Mouse (Mus musculus) forebrain, embryonic 11.5 days (tissue): ENCODE measurements around the gene Tcp10c. TPM values are rescaled to one million over a fixed set of nuclear protein-coding genes. Genes with fewer than 3 reads are reported as not detected.
"Not testable (repeated sequence)": the region's sequence is repeated elsewhere in the genome, so short reads cannot be mapped to it uniquely, and the experiment has no call there.

Source experiments
- ATAC-seq: fragments of 200-750 bp; cut with Nextera tagmentation; replicated peaks from 2 replicates; pipeline ENCODE4 v1.8.0; 2017; ENCODE audit warnings: moderate TSS enrichment; ENCODE audit not compliant: low FRiP score
- DNase-seq: peaks from one replicate; pipeline ENCODE4 v3.0.0-alpha.2; 2017; ENCODE audit warnings: low spot score
- H3K27ac ChIP-seq: fragments of 300-500 bp; sonication (generic); 2 replicates; pipeline ENCODE4 v1.5.1; 2014; ENCODE audit warnings: low read depth, low read length
- H3K27me3 ChIP-seq: fragments of 300-500 bp; sonication (generic); 2 replicates; pipeline ENCODE4 v1.6.1; 2014; ENCODE audit warnings: mild to moderate bottlenecking, low read length, mixed read lengths; ENCODE audit not compliant: control insufficient read depth, insufficient read depth
- H3K36me3 ChIP-seq: fragments of 300-500 bp; sonication (generic); 2 replicates; pipeline ENCODE4 v1.6.1; 2014; ENCODE audit warnings: mild to moderate bottlenecking, low read length, moderate library complexity, mixed read lengths; ENCODE audit not compliant: control insufficient read depth, insufficient read depth
- H3K4me1 ChIP-seq: fragments of 300-500 bp; sonication (generic); replicated peaks from 2 replicates; pipeline ENCODE4 v1.6.1; 2014; ENCODE audit warnings: low read length, mixed read lengths; ENCODE audit not compliant: control insufficient read depth, insufficient read depth
- H3K4me2 ChIP-seq: fragments of 300-500 bp; sonication (generic); 2 replicates; pipeline ENCODE4 v1.6.1; 2014; ENCODE audit warnings: low read depth, mild to moderate bottlenecking, low read length, moderate library complexity, mixed read lengths; ENCODE audit not compliant: severe bottlenecking
- H3K4me3 ChIP-seq: fragments of 300-500 bp; sonication (generic); 2 replicates; pipeline ENCODE4 v1.5.1; 2014; ENCODE audit warnings: low read depth, low read length
- H3K9ac ChIP-seq: fragments of 300-500 bp; sonication (generic); 2 replicates; pipeline ENCODE4 v1.6.1; 2014; ENCODE audit warnings: low read length
- H3K9me3 ChIP-seq: fragments of 300-500 bp; sonication (generic); 2 replicates; pipeline ENCODE4 v1.6.1; 2016; ENCODE audit warnings: low read length, mixed read lengths; ENCODE audit not compliant: control insufficient read depth
- WGBS: fragments of 180-500 bp; shearing (Covaris S2); extraction: QIAGEN DNeasy Blood & Tissue Kit; methylation state at CpG from one replicate; pipeline ENCODE4 v1.1.7; 2014; 5-methylcytosine and 5-hydroxymethylcytosine counted together
- polyA plus RNA-seq: library from polyadenylated mRNA; unstranded; fragments of >200 nt; fragmentation: Nextera tagmentation; extraction: Ambion mirVana; gene quantifications from 2 replicates; pipeline ENCODE4 v1.2.1, GENCODE M21; 2014

Gene Tcp10c
- polyA plus RNA-seq, 1 experiment from 2014 or later = not detected

GRCm38 (mm10) chr17:13368658-13369057, 14.3 kb downstream of the Tcp10c start:
- not testable (repeated sequence) for H3K4me3 ChIP-seq, H3K36me3 ChIP-seq, H3K27ac ChIP-seq, H3K9ac ChIP-seq, ATAC-seq, H3K4me2 ChIP-seq, H3K27me3 ChIP-seq, H3K4me1 ChIP-seq
- 93% methylated on average over 6 of the region's 7 CpGs for WGBS
- peaks cover 11% of the 10 kb centered on the region for H3K9me3 ChIP-seq
- peak; percentile 13 for DNase-seq

- H3K27ac ChIP-seq, H3K9ac ChIP-seq, H3K4me3 ChIP-seq, ATAC-seq, H3K36me3 ChIP-seq, H3K9me3 ChIP-seq, DNase-seq, H3K4me1 ChIP-seq, H3K4me2 ChIP-seq, H3K27me3 ChIP-seq: not testable (repeated sequence)
- WGBS = 78% methylated on average over 3 of the region's 6 CpGs
Observed at GRCm38 (mm10) chr17:13370746-13371145, 16.4 kb downstream of the Tcp10c start.

- H3K27ac ChIP-seq, ATAC-seq, H3K4me1 ChIP-seq, H3K4me3 ChIP-seq, H3K36me3 ChIP-seq, H3K9ac ChIP-seq, H3K9me3 ChIP-seq, H3K27me3 ChIP-seq, H3K4me2 ChIP-seq: not testable (repeated sequence)
- peak; percentile 33 for DNase-seq
- WGBS = 85% methylated on average over 3 of the region's 3 CpGs
Observed at GRCm38 (mm10) chr17:13378341-13378740, 24.0 kb downstream of the Tcp10c start.

GRCm38 (mm10) chr17:13379951-13380615, 25.7 kb downstream of the Tcp10c start:
- H3K27me3 ChIP-seq, H3K4me2 ChIP-seq, H3K9me3 ChIP-seq, H3K36me3 ChIP-seq, H3K27ac ChIP-seq, H3K4me3 ChIP-seq, H3K4me1 ChIP-seq, H3K9ac ChIP-seq: not testable (repeated sequence)
- DNase-seq (peak; percentile 10), ATAC-seq (0 out of 2 replicates have a peak, but pooled peaks have one; percentile 16)
- WGBS = 85% methylated on average over 4 of the region's 7 CpGs

GRCm38 (mm10) chr17:13381286-13381685, 26.9 kb downstream of the Tcp10c start:
- H3K9me3 ChIP-seq, H3K4me1 ChIP-seq, H3K4me3 ChIP-seq, H3K27me3 ChIP-seq, H3K36me3 ChIP-seq, H3K9ac ChIP-seq, ATAC-seq, H3K4me2 ChIP-seq, H3K27ac ChIP-seq: not testable (repeated sequence)
- WGBS = 96% methylated on average over 2 of the region's 2 CpGs
- peak; percentile 9 for DNase-seq

- no CpG with 5 or more reads among the region's 4 CpGs for WGBS
- not testable (repeated sequence) for H3K4me3 ChIP-seq, H3K36me3 ChIP-seq, H3K27me3 ChIP-seq, ATAC-seq, H3K27ac ChIP-seq, H3K9ac ChIP-seq, H3K4me2 ChIP-seq, H3K9me3 ChIP-seq, H3K4me1 ChIP-seq, DNase-seq
Observed at GRCm38 (mm10) chr17:13391020-13391419, 36.6 kb downstream of the Tcp10c start.

- not testable (repeated sequence) for H3K36me3 ChIP-seq, H3K4me2 ChIP-seq, ATAC-seq, H3K27me3 ChIP-seq, H3K27ac ChIP-seq, H3K9ac ChIP-seq, H3K4me1 ChIP-seq, DNase-seq, H3K9me3 ChIP-seq, H3K4me3 ChIP-seq
- WGBS = 91% methylated on average over 4 of the region's 5 CpGs
Observed at GRCm38 (mm10) chr17:13399961-13400360, 45.6 kb downstream of the Tcp10c start.

GRCm38 (mm10) chr17:13402118-13402517, 47.7 kb downstream of the Tcp10c start:
- not testable (repeated sequence) for H3K4me3 ChIP-seq, H3K27me3 ChIP-seq

GRCm38 (mm10) chr17:13403527-13404131, 49.3 kb downstream of the Tcp10c start:
- not testable (repeated sequence) for H3K4me3 ChIP-seq, H3K9me3 ChIP-seq, H3K36me3 ChIP-seq, H3K4me1 ChIP-seq, H3K27ac ChIP-seq, H3K27me3 ChIP-seq, H3K9ac ChIP-seq, ATAC-seq, H3K4me2 ChIP-seq, DNase-seq
- 86% methylated on average over 5 of the region's 5 CpGs for WGBS

More at GRCm38 (mm10) chr17:13402118-13402517, 47.7 kb downstream of the Tcp10c start:
- H3K4me2 ChIP-seq, DNase-seq, ATAC-seq, H3K27ac ChIP-seq, H3K9ac ChIP-seq, H3K9me3 ChIP-seq, H3K4me1 ChIP-seq, H3K36me3 ChIP-seq: not testable (repeated sequence)
